20 mouse cellular contexts compared by ENCODE assay signal in genomic region chr5:104160581-104160980, GRCm38 (mm10). TPM values are rescaled to one million over a fixed set of nuclear protein-coding genes. Genes with fewer than 3 reads are reported as not detected.
"Had no signal": no experiment of that assay in that cellular context is flagged by ENCODE, and none has a peak within 500 bp of the region (broad histone marks: within the 10 kb centered on the region; RNA-seq: fewer than 3 reads in every experiment).

No protein-coding gene starts in this region.

- H3K36me3 ChIP-seq: kidney, embryonic 15.5 days; limb, embryonic 12.5 days; liver, embryonic 13.5 days; midbrain, embryonic 10.5 days; neural tube, embryonic 15.5 days; stomach, embryonic 15.5 days had no signal

- ATAC-seq: liver, postnatal 0 days had no signal

- H3K4me2 ChIP-seq: kidney, embryonic 15.5 days; limb, embryonic 12.5 days; liver, embryonic 13.5 days; neural tube, embryonic 15.5 days; stomach, embryonic 15.5 days had no signal

- H3K4me3 ChIP-seq: kidney, embryonic 15.5 days; limb, embryonic 12.5 days; liver, embryonic 13.5 days; midbrain, embryonic 10.5 days; myocyte; neural tube, embryonic 15.5 days; stomach, embryonic 15.5 days had no signal

- DNase-seq: liver; liver, embryonic 13.5 days; lung, postnatal 36 days; midbrain, embryonic 14.5 days; right cerebral cortex, postnatal 4 days; spleen, adult 18-20 months; thymus, adult 2 months; thymus, postnatal 25 days had no signal

- H3K27me3 ChIP-seq: kidney, embryonic 15.5 days; limb, embryonic 12.5 days; liver, embryonic 13.5 days; neural tube, embryonic 15.5 days; stomach, embryonic 15.5 days had no signal

- H3K4me1 ChIP-seq: kidney, embryonic 15.5 days; limb, embryonic 12.5 days; liver, embryonic 13.5 days; midbrain, embryonic 10.5 days; neural tube, embryonic 15.5 days; stomach, embryonic 15.5 days had no signal

- H3K9me3 ChIP-seq: kidney, embryonic 15.5 days; limb, embryonic 12.5 days; liver, embryonic 13.5 days; midbrain, embryonic 10.5 days; neural tube, embryonic 15.5 days; stomach, embryonic 15.5 days had no signal

- H3K9ac ChIP-seq: kidney, embryonic 15.5 days; limb, embryonic 12.5 days; liver, embryonic 13.5 days; liver, postnatal 0 days; neural tube, embryonic 15.5 days; stomach, embryonic 15.5 days had no signal

- H3K27ac ChIP-seq: kidney, embryonic 15.5 days; limb, embryonic 12.5 days; liver, embryonic 13.5 days; midbrain, embryonic 10.5 days; neural tube, embryonic 15.5 days; stomach, embryonic 15.5 days had no signal

RNA-seq across cellular contexts. Expression of gene Dspp, which starts 9.9 kb away (rescaled TPM):
- total RNA-seq: megakaryocyte progenitor cell, adult 5-6 weeks had no signal
- polyA plus RNA-seq: kidney, adult 2 months; kidney, embryonic 15.5 days; limb, embryonic 12.5 days; liver, embryonic 13.5 days; liver, postnatal 0 days; midbrain, embryonic 10.5 days; midbrain, embryonic 14.5 days; myocyte; neural tube, embryonic 11.5 days; neural tube, embryonic 15.5 days; stomach, embryonic 15.5 days; testis, adult 2 months; thymus, adult 2 months; urinary bladder, adult 2 months had no signal

RNA-seq across cellular contexts. Expression of gene Dmp1, which starts 41.8 kb away (rescaled TPM):
- total RNA-seq: megakaryocyte progenitor cell, adult 5-6 weeks had no signal
- polyA plus RNA-seq: kidney, adult 2 months; liver, embryonic 13.5 days; liver, postnatal 0 days; testis, adult 2 months; thymus, adult 2 months had no signal

RNA-seq across cellular contexts. Expression of gene Sparcl1, which starts 47.0 kb away (rescaled TPM):
- total RNA-seq: megakaryocyte progenitor cell, adult 5-6 weeks had no signal
